Mouse (Mus musculus) v-Abl transformed pro-B cells (cell line): ENCODE measurements at regions not wholly inside any gene's neighbourhood (a gene's known extent, or its start where the extent isn't known, plus 50 kb on each side); places are given as distances from the start of the nearest gene placed in this dataset.

Experiments used
- in situ Hi-C, 2 experiments: fragments of 400-800 bp; cut with MboI; formaldehyde crosslinking; loops; one replicate each; pipeline ENCODE4 v1.15.1; 2025; ENCODE audit not compliant: unreplicated experiment in 2 of 2

GRCm38 (mm10) chr2:142964340-142964739 is 63.0 kb upstream of the Kif16b start:
- in situ Hi-C loops: loop anchor here in 1 of 2 experiments (10.0 kb wide), 1 partner anchor 100 kb away; no protein-coding TSS in a partner anchor

GRCm38 (mm10) chr2:142967250-142967649 is 65.9 kb upstream of the Kif16b start:
- in situ Hi-C loops: loop anchor here in 1 of 2 experiments (10.0 kb wide), 1 partner anchor 102 kb away; no protein-coding TSS in a partner anchor

GRCm38 (mm10) chr2:142980771-142981170 is 79.4 kb upstream of the Kif16b start:
- in situ Hi-C loops: no loop called here

- in situ Hi-C loops: no loop called here
Measured at GRCm38 (mm10) chr2:142988691-142989090, 74.1 kb upstream of the Snrpb2 start.

GRCm38 (mm10) chr2:142996088-142996487 is 66.8 kb upstream of the Snrpb2 start:
- in situ Hi-C loops: no loop called here

- in situ Hi-C loops: no loop called here
Measured at GRCm38 (mm10) chr2:143002874-143003273, 60.0 kb upstream of the Snrpb2 start.

- in situ Hi-C loops: no loop called here
Measured at GRCm38 (mm10) chr2:143003341-143003740, 59.5 kb upstream of the Snrpb2 start.

- in situ Hi-C loops: no loop called here
Measured at GRCm38 (mm10) chr2:143011380-143011779, 51.5 kb upstream of the Snrpb2 start.
